Mouse (Mus musculus): ENCODE results near the gene AI413582.

GRCm38 (mm10) chr17:27565163-27565941, at the start of gene AI413582:
- TF ChIP-seq CTCF (IDR thresholded peaks at IDR 0.05; ENCODE audit: low read depth) = peak; percentile 87
- 0 out of 2 replicates have a peak, but pooled peaks have one; percentile 43 for TF ChIP-seq EP300 (IDR thresholded peaks at IDR 0.05; ENCODE audit: low read depth)

Data from heart, postnatal 0 days (tissue).